26 mouse cellular contexts compared by ENCODE assay signal in the genomic region with DNA sequence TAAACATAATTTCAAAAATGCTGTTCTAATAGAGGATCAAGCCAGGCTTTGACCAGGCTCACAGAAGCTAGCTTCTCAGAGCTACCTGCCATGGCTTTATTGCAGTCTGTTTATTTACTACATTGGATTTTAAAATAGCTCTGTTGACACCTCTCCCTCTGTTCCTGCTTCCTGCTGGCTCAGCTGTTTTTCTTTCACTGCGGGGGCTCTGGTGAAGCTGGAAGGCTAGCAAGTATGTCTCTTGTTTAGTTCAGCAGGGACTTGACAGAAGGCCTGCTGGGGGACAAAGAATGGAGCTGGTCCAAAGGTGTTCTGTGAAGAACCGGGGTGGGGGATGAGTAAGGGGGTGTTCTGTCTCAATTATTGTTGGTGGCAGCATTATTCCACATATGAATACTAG. TPM values are rescaled to one million over a fixed set of nuclear protein-coding genes. Genes with fewer than 3 reads are reported as not detected.
DNase-seq lines count a peak whose midpoint lies in the region; ATAC-seq and TF ChIP-seq lines count a peak whose summit lies in the region.
"Had no signal": no experiment of that assay in that cellular context is flagged by ENCODE, and none has a peak within 500 bp of the region (broad histone marks: within the 10 kb centered on the region; RNA-seq: fewer than 3 reads in every experiment).

No protein-coding gene starts in this region.

- WGBS in cerebellum, adult 2 months, result 2% methylated on average over 2 of the region's 2 CpGs
- WGBS in heart, embryonic 11.5 days (ENCODE audit: insufficient replicate concordance), result 3% methylated on average over 2 of the region's 2 CpGs
- 23% methylated on average over 2 of the region's 2 CpGs for WGBS in liver, embryonic 11.5 days

- H3K9ac ChIP-seq in heart, embryonic 11.5 days (ENCODE audit: low read depth, low read length), result no peak overlapping the region
- no peak overlapping the region for H3K9ac ChIP-seq in liver, embryonic 11.5 days (ENCODE audit: low read depth, low read length)
- H3K9ac ChIP-seq: embryonic facial prominence, embryonic 13.5 days; kidney, embryonic 15.5 days; limb, embryonic 12.5 days had no signal

- no peak for TF ChIP-seq POLR2A in cerebellum, adult 2 months (IDR thresholded peaks at IDR 0.05; ENCODE audit: borderline replicate concordance, insufficient read depth, low read length)

- no peak for DNase-seq in cerebellum, postnatal 4 days (ENCODE audit: low spot score in 2 of 2)
- DNase-seq in brain, adult 2 months (ENCODE audit: low read depth, low spot score), result peak; percentile 93
- DNase-seq in cerebellum, adult 2 months, result peak; percentile 83 to 91
- peak; percentile 64 to 76 for DNase-seq in cerebellum, postnatal 14 days
- DNase-seq in spleen, postnatal 10 days (ENCODE audit: low spot score in 2 of 2), result no peak
- no peak for DNase-seq in liver, embryonic 11.5 days (ENCODE audit: low spot score)
- DNase-seq: adrenal gland, postnatal 14 days; gastrocnemius, postnatal 10 days; heart, postnatal 14 days; kidney, adult 18-20 months; kidney, postnatal 25 days; lung, postnatal 36 days; right cerebral cortex, adult 18-20 months; right cerebral cortex, postnatal 4 days had no signal

- no peak overlapping the region for H3K27ac ChIP-seq in cerebellum, adult 2 months (ENCODE audit: insufficient read depth, low read length)
- H3K27ac ChIP-seq in heart, embryonic 11.5 days (ENCODE audit: low read depth, low read length), result no peak overlapping the region
- no peak overlapping the region for H3K27ac ChIP-seq in liver, embryonic 11.5 days (ENCODE audit: low read depth, low read length)
- H3K27ac ChIP-seq: embryonic facial prominence, embryonic 13.5 days; forebrain, embryonic 10.5 days; hindbrain, embryonic 10.5 days; kidney, embryonic 15.5 days; limb, embryonic 12.5 days had no signal

- ATAC-seq in cerebellum, adult (ENCODE audit: insufficient number of reproducible peaks, low FRiP score, low TSS enrichment), result peak; percentile 88
- ATAC-seq in heart, embryonic 11.5 days (replicated peaks; ENCODE audit: insufficient number of reproducible peaks, low FRiP score, low TSS enrichment), result no peak
- no peak for ATAC-seq in liver, embryonic 11.5 days (replicated peaks; ENCODE audit: low FRiP score)
- ATAC-seq: hindbrain, embryonic 16.5 days; midbrain, embryonic 16.5 days had no signal

- no peaks in the 10 kb centered on the region for H3K36me3 ChIP-seq in heart, embryonic 11.5 days (ENCODE audit: control insufficient read depth, insufficient read depth, low read length)
- no peaks in the 10 kb centered on the region for H3K36me3 ChIP-seq in liver, embryonic 11.5 days (ENCODE audit: control insufficient read depth, insufficient read depth, low read length)
- H3K36me3 ChIP-seq: embryonic facial prominence, embryonic 13.5 days; forebrain, embryonic 10.5 days; G1E; hindbrain, embryonic 10.5 days; kidney, embryonic 15.5 days; limb, embryonic 12.5 days had no signal

- H3K4me2 ChIP-seq in heart, embryonic 11.5 days, result no peak overlapping the region
- no peak overlapping the region for H3K4me2 ChIP-seq in liver, embryonic 11.5 days
- H3K4me2 ChIP-seq: embryonic facial prominence, embryonic 13.5 days; kidney, embryonic 15.5 days; limb, embryonic 12.5 days; midbrain, embryonic 11.5 days had no signal

- no peaks in the 10 kb centered on the region for H3K27me3 ChIP-seq in cerebellum, adult 2 months (ENCODE audit: control insufficient read depth, insufficient read depth, low read length)
- no peaks in the 10 kb centered on the region for H3K27me3 ChIP-seq in heart, embryonic 11.5 days (ENCODE audit: control insufficient read depth, insufficient read depth, low read length)
- H3K27me3 ChIP-seq in liver, embryonic 11.5 days (replicated peaks; ENCODE audit: control insufficient read depth, insufficient read depth, low read length), result no peaks in the 10 kb centered on the region
- H3K27me3 ChIP-seq: CH12.LX; embryonic facial prominence, embryonic 13.5 days; kidney, embryonic 15.5 days; limb, embryonic 12.5 days had no signal

- H3K9me3 ChIP-seq in heart, embryonic 11.5 days (replicated peaks; ENCODE audit: control insufficient read depth, low read length), result no peaks in the 10 kb centered on the region
- no peaks in the 10 kb centered on the region for H3K9me3 ChIP-seq in liver, embryonic 11.5 days (ENCODE audit: control insufficient read depth, low read length)
- H3K9me3 ChIP-seq: forebrain, embryonic 10.5 days; G1E; hindbrain, embryonic 10.5 days; kidney, embryonic 15.5 days had no signal

- peaks cover 25% of the 10 kb centered on the region; the same call in 1 of the 2 replicates for H3K4me1 ChIP-seq in cerebellum, adult 2 months (ENCODE audit: control insufficient read depth, insufficient read depth, low read length)
- no peaks in the 10 kb centered on the region for H3K4me1 ChIP-seq in heart, embryonic 11.5 days (ENCODE audit: control insufficient read depth, insufficient read depth, low read length)
- no peaks in the 10 kb centered on the region for H3K4me1 ChIP-seq in liver, embryonic 11.5 days (replicated peaks; ENCODE audit: control insufficient read depth, insufficient read depth, low read length)
- H3K4me1 ChIP-seq: hindbrain, embryonic 10.5 days; kidney, embryonic 15.5 days had no signal

- no peak overlapping the region for H3K4me3 ChIP-seq in cerebellum, adult 2 months (replicated peaks; ENCODE audit: insufficient read depth, low read depth, low read length)
- H3K4me3 ChIP-seq in heart, embryonic 11.5 days (ENCODE audit: low read depth, low read length), result no peak overlapping the region
- H3K4me3 ChIP-seq in liver, embryonic 11.5 days (ENCODE audit: low read depth, low read length), result no peak overlapping the region
- H3K4me3 ChIP-seq: embryonic facial prominence, embryonic 13.5 days; forebrain, embryonic 10.5 days; hindbrain, embryonic 10.5 days; kidney, embryonic 15.5 days; limb, embryonic 12.5 days had no signal

- TF ChIP-seq CTCF in cerebellum, adult 2 months (IDR thresholded peaks at IDR 0.05; ENCODE audit: borderline replicate concordance, insufficient read depth, low read depth, low read length), result no peak

RNA-seq across cellular contexts. Expression of a gene that starts 7.7 kb away (rescaled TPM):
- polyA plus RNA-seq in cerebellum, adult 2 months (2012; rRNA removed), result 108 and 112 TPM in 2 replicates
- polyA plus RNA-seq in heart, embryonic 11.5 days (2014; fragmentation: Nextera tagmentation; extraction: Ambion mirVana), result 21.4 and 28.9 TPM in 2 replicates
- polyA plus RNA-seq in liver, embryonic 11.5 days (2014; fragmentation: Nextera tagmentation; extraction: Ambion mirVana), result 7.4 and 7.5 TPM in 2 replicates
- polyA plus RNA-seq: G1E had no signal

Comparison
In these comparisons a context has a peak if more than half of its experiments do, and no peak if none do; other contexts are left out.
1. DNase-seq: peak in brain, adult 2 months (single experiment), cerebellum, adult 2 months (2 of 2) and cerebellum, postnatal 14 days (2 of 2); none in cerebellum, postnatal 4 days (0 of 2), spleen, postnatal 10 days (0 of 2) and liver, embryonic 11.5 days (single experiment).